ENCODE assay signal across 8 mouse cellular contexts in genomic region chr2:45107555-45107954, GRCm38 (mm10). TPM values are rescaled to one million over a fixed set of nuclear protein-coding genes. Genes with fewer than 3 reads are reported as not detected.
DNase-seq lines count a peak whose midpoint lies in the region; ATAC-seq lines count a peak whose summit lies in the region.

No protein-coding gene starts in this region.

- H3K4me3 ChIP-seq in kidney, embryonic 15.5 days (replicated peaks) = peak overlapping the region; percentile 82
- peak overlapping the region; percentile 86 for H3K4me3 ChIP-seq in embryonic facial prominence, embryonic 12.5 days
- peak overlapping the region; percentile 78 for H3K4me3 ChIP-seq in hindbrain, embryonic 14.5 days (replicated peaks; ENCODE audit: low read length)
- peak overlapping the region; percentile 62 for H3K4me3 ChIP-seq in midbrain, embryonic 16.5 days (ENCODE audit: low read depth, low read length)

- no peak for ATAC-seq in kidney, embryonic 15.5 days (replicated peaks; ENCODE audit: low FRiP score)
- no peak for ATAC-seq in embryonic facial prominence, embryonic 12.5 days (ENCODE audit: insufficient number of reproducible peaks, insufficient read depth, low FRiP score, low TSS enrichment)
- no peak for ATAC-seq in hindbrain, embryonic 14.5 days (ENCODE audit: low FRiP score)
- ATAC-seq in midbrain, embryonic 16.5 days = no peak

- WGBS in kidney, embryonic 15.5 days = 40% methylated on average over 2 of the region's 2 CpGs
- 39% methylated on average over 2 of the region's 2 CpGs for WGBS in embryonic facial prominence, embryonic 12.5 days
- WGBS in hindbrain, embryonic 14.5 days = 14% methylated on average over 2 of the region's 2 CpGs
- 16% methylated on average over 2 of the region's 2 CpGs for WGBS in midbrain, embryonic 16.5 days

- peaks cover 42% of the 10 kb centered on the region for H3K4me1 ChIP-seq in kidney, embryonic 15.5 days
- H3K4me1 ChIP-seq in embryonic facial prominence, embryonic 12.5 days = peaks cover 33% of the 10 kb centered on the region
- peaks cover 41% of the 10 kb centered on the region for H3K4me1 ChIP-seq in hindbrain, embryonic 14.5 days (replicated peaks; ENCODE audit: control insufficient read depth, insufficient read depth, low read length)
- peaks cover 26% of the 10 kb centered on the region for H3K4me1 ChIP-seq in midbrain, embryonic 16.5 days (ENCODE audit: control insufficient read depth, insufficient read depth, low read length)

- peaks cover 15% of the 10 kb centered on the region for H3K27me3 ChIP-seq in kidney, embryonic 15.5 days
- peaks cover 9% of the 10 kb centered on the region; the same call in 1 of the 2 replicates for H3K27me3 ChIP-seq in embryonic facial prominence, embryonic 12.5 days
- H3K27me3 ChIP-seq in hindbrain, embryonic 14.5 days (ENCODE audit: control insufficient read depth, insufficient read depth, low read length) = no peaks in the 10 kb centered on the region
- no peaks in the 10 kb centered on the region for H3K27me3 ChIP-seq in midbrain, embryonic 16.5 days (ENCODE audit: control insufficient read depth, insufficient read depth, low read depth, low read length)

- peak overlapping the region; percentile 90 for H3K9ac ChIP-seq in kidney, embryonic 15.5 days
- peak overlapping the region; percentile 100 for H3K9ac ChIP-seq in embryonic facial prominence, embryonic 12.5 days
- H3K9ac ChIP-seq in hindbrain, embryonic 14.5 days = peak overlapping the region; percentile 92
- peak overlapping the region; percentile 52; the same call in 1 of the 2 replicates for H3K9ac ChIP-seq in midbrain, embryonic 16.5 days (ENCODE audit: low read depth, low read length)

- no peak for DNase-seq in kidney, adult 9 months
- DNase-seq in hindbrain, embryonic 14.5 days (ENCODE audit: low spot score) = no peak
- DNase-seq in spleen, postnatal 14 days (ENCODE audit: low spot score in 2 of 2) = no peak
- DNase-seq in urinary bladder, adult 18-20 months (ENCODE audit: low spot score in 2 of 2) = no peak
- DNase-seq in spleen, postnatal 10 days (ENCODE audit: low spot score in 2 of 2) = no peak

- H3K27ac ChIP-seq in kidney, embryonic 15.5 days = peak overlapping the region; percentile 94
- peak overlapping the region; percentile 96; the same call in 1 of the 2 replicates for H3K27ac ChIP-seq in embryonic facial prominence, embryonic 12.5 days
- peak overlapping the region; percentile 97 for H3K27ac ChIP-seq in hindbrain, embryonic 14.5 days
- H3K27ac ChIP-seq in midbrain, embryonic 16.5 days (ENCODE audit: low read length) = peak overlapping the region; percentile 91

- no peaks in the 10 kb centered on the region for H3K36me3 ChIP-seq in kidney, embryonic 15.5 days
- H3K36me3 ChIP-seq in embryonic facial prominence, embryonic 12.5 days = no peaks in the 10 kb centered on the region
- no peaks in the 10 kb centered on the region for H3K36me3 ChIP-seq in hindbrain, embryonic 14.5 days (replicated peaks; ENCODE audit: control insufficient read depth, insufficient read depth)
- H3K36me3 ChIP-seq in midbrain, embryonic 16.5 days (ENCODE audit: control insufficient read depth, insufficient read depth, low read length) = no peaks in the 10 kb centered on the region

- peak overlapping the region; percentile 77 for H3K4me2 ChIP-seq in kidney, embryonic 15.5 days
- H3K4me2 ChIP-seq in embryonic facial prominence, embryonic 12.5 days (replicated peaks) = peak overlapping the region; percentile 80
- H3K4me2 ChIP-seq in hindbrain, embryonic 14.5 days (replicated peaks) = peak overlapping the region; percentile 74
- H3K4me2 ChIP-seq in midbrain, embryonic 16.5 days (ENCODE audit: low read length) = peak overlapping the region; percentile 88

- H3K9me3 ChIP-seq in kidney, embryonic 15.5 days (replicated peaks) = no peaks in the 10 kb centered on the region
- H3K9me3 ChIP-seq in embryonic facial prominence, embryonic 12.5 days = no peaks in the 10 kb centered on the region
- H3K9me3 ChIP-seq in hindbrain, embryonic 14.5 days (ENCODE audit: control insufficient read depth, low read length) = no peaks in the 10 kb centered on the region
- no peaks in the 10 kb centered on the region for H3K9me3 ChIP-seq in midbrain, embryonic 16.5 days (replicated peaks; ENCODE audit: control insufficient read depth, low read length, poor library complexity, severe bottlenecking)

RNA-seq across cellular contexts. Expression of gene Zeb2, which starts 9.6 kb away (rescaled TPM):
- polyA plus RNA-seq in kidney, embryonic 15.5 days (2015; fragmentation: Nextera tagmentation; extraction: Ambion mirVana) = 51.1 and 57.1 TPM in 2 replicates
- polyA plus RNA-seq in embryonic facial prominence, embryonic 12.5 days (2016; fragmentation: Nextera tagmentation; extraction: Ambion mirVana) = 47.4 and 49.3 TPM in 2 replicates
- polyA plus RNA-seq in hindbrain, embryonic 14.5 days (2014; fragmentation: Nextera tagmentation; extraction: Ambion mirVana) = 38.8 and 41.9 TPM in 2 replicates
- 24.6 and 26.7 TPM in 2 replicates for polyA plus RNA-seq in midbrain, embryonic 16.5 days (2015; fragmentation: Nextera tagmentation; extraction: Ambion mirVana)
